Mouse (Mus musculus): ENCODE measurements around the gene Nr6a1. TPM values are rescaled to one million over a fixed set of nuclear protein-coding genes. Genes with fewer than 3 reads are reported as not detected.

Gene Nr6a1
- total RNA-seq (2021): 1 to 10 TPM; 4.3 to 5.5 TPM

DNA sequence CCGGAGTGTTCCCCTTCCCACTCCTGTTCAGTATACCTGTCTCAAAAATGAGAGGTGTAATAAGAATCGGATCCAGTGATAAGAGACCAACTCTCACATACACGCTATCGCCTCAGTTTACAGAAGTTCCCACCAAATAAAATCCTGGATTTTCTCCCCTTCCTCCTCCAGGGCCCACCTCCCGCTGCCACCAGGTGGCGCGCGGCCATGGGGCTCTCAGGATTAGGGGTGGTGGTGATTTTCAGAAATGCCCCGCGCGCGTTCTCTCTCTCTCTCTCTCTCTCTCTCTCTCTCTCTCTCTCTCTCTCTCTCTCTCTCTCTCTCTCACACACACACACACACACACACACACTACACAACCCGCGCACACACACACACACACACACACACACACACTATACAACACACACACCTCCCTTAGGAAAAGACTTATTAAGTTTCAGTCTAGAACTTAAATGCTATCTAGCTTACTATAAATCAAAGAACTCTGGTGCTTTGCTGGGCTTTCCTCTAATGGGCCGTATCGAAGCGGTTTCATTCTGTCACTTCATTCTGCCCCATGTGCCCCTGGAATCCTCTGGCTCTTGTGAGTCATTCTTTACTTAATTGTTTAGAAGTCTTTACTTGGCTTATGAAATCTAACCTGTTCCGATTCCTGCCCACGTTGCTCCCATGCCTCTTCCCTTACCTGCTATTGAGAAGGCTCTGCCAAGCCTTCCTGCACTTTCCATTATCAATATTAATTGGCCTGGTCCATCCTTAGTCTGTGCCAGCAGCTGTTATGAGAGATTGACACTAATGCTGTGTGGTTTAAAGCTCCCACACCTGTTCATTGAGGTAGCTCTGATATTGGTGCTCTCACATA is at the start of gene Nr6a1:
TSS of gene Nr6a1 (minus strand) at position 574 of the 865 bp plus-strand sequence.
- DNase-seq (ENCODE audit: extremely low spot score in 1 of 2, low spot score in 1 of 2): peak; percentile 43 to 73

DNA sequence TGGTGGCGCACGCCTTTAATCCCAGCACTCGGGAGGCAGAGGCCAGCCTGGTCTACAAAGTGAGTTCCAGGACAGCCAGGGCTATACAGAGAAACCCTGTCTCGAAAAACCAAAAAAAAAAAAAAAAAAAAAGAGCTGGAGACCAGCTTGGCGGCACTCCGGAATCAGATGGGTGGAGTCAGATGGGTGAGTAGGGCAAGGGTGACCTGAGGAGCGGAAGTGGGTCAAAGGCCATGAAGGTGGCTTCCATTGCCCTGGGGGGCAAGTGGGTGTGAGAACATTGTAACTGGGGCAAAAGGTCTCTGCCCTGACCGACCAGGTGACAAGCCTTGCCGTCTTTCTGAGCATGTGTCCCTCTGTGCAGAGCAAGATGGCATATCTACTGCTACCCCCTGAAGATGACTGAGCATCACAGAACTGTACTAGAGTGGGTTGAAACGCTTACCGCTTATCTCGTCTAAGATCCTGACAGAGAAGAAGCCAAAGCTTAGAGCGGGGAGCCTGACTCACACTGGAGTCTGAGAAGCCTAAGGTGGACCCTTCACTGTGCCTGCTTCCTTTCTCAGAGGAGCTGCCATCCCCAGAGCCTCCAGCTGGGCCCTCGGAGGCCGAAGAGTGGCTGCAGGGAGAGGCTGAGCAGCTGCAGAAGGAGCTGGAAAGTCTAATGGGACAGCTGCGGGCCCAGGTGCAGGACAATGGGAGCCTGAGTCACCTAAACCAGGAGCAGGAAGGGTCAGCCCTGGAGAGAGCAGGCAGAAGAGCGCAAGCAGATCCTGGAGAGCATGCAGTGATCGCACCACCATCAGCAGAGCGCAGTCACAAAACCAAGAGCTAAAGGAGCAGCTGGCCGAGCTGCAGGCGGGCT is 48.7 kb upstream of the Nr6a1 start:
- DNase-seq (ENCODE audit: extremely low spot score in 1 of 2, low spot score in 1 of 2): no peak

- no peak for DNase-seq (ENCODE audit: extremely low spot score in 1 of 2, low spot score in 1 of 2)
These were observed 47.7 kb upstream of the Nr6a1 start for GRCm38 (mm10) chr2:38975181-38975580.

GRCm38 (mm10) chr2:38974171-38974570 is 46.7 kb upstream of the Nr6a1 start:
- no peak for DNase-seq (ENCODE audit: extremely low spot score in 1 of 2, low spot score in 1 of 2)

- no peak for DNase-seq (ENCODE audit: extremely low spot score in 1 of 2, low spot score in 1 of 2)
These were observed 46.2 kb upstream of the Nr6a1 start for GRCm38 (mm10) chr2:38973701-38974100.

DNA sequence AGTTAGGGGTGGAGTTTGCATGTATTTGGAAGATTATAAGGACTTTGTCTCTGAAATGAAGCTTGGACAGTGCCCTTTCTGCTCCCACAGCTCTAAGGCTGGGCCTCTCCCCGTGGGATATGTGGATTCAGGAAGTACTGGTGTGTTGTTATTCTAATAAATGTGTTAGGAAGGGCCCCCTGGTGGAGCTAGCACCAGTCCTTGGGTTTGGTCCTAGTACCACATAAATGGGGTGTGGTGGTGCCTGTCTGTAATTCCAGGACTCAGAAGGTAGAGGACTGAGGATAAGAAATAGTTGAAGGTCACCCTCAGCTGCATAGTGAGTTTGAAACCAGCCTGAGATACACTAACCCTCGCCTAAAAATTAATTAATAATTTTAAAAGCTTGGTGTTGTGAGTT is 45.7 kb upstream of the Nr6a1 start:
- DNase-seq (ENCODE audit: extremely low spot score in 1 of 2, low spot score in 1 of 2): no peak

DNA sequence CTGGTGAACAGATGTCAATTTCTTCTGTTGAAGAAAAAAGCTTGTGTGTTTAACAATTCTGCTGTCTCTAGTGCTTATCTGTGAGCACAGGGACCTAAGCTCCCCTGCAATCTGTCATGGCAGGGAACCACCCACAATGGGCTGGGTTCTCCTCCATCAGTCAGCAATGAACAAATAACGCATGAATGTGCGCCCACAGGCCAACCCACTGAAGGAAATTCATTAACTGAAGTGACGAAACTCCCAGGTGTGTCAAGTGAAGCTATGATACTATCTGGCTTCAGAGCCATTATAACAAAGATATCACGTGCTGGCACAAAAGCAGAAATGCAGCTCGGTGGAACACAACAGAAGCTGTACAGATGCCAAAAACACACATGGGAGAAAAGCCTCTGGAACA is 42.6 kb upstream of the Nr6a1 start:
- DNase-seq (ENCODE audit: extremely low spot score in 1 of 2, low spot score in 1 of 2): no peak

GRCm38 (mm10) chr2:38969650-38970049 is 42.2 kb upstream of the Nr6a1 start:
- DNase-seq (ENCODE audit: extremely low spot score in 1 of 2, low spot score in 1 of 2): no peak

GRCm38 (mm10) chr2:38964198-38964597 is 36.7 kb upstream of the Nr6a1 start:
- DNase-seq (ENCODE audit: extremely low spot score in 1 of 2, low spot score in 1 of 2): no peak

GRCm38 (mm10) chr2:38957671-38958223 is 30.3 kb upstream of the Nr6a1 start:
- DNase-seq (ENCODE audit: extremely low spot score in 1 of 2, low spot score in 1 of 2): no peak

GRCm38 (mm10) chr2:38956062-38956461 is 28.6 kb upstream of the Nr6a1 start:
- no peak for DNase-seq (ENCODE audit: extremely low spot score in 1 of 2, low spot score in 1 of 2)

DNA sequence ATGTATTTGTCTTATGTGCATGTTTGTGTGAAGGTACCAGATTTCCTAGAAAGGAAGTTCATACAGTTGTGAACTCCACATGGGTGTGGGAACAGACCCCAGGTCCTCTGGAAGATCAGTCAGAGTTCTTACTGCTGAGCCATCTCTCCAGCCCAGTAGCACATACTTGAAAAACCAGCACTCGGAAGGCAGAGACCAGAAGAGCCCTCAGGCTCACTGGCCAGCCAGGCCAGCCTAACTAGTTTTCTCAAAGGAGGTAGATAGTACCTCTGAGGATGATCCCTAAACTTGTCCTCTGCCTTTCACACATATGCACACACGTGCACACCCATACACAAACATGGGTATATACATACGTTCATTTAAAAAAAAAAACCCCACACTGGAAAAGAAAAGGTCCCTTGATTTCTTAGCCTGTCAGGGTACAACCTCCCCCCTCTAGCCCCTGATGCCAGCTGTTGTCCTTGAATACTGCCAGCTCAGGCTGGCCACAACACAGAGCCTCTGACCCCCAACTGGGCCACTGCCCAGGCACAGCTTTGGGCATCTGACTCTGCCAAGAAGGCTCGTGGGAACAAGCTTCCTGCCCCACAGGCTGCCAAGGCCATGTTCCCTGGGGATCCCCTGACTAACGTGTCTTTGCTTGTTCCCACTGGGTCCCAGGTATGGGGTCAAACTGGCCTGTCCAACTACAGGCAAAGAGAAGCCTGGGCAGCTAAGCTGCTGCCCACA is 25.8 kb upstream of the Nr6a1 start:
- DNase-seq (ENCODE audit: extremely low spot score in 1 of 2, low spot score in 1 of 2): peak; percentile 41 to 49

DNA sequence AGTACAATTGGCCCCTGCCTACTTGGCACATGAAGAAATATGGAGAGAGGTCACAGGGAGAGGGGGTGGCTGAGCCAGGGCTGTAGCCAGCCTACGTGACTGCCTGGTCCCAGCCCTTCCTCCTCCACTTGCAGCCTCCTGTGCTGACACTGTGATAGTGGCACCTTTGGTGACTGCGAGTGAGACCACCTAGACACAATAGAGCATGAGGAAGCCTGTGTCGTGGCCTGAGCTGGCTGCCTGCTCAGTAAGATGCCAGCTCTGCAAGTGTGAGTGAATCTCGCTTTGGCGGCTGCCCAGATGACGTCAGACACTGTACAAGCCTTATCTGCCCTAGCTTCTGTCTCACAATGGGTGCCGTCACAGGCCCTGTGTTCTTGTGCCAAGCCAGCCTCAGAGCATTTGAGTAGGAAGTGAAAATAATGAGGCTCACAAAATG is 22.8 kb upstream of the Nr6a1 start:
- peak; percentile 43 to 74 for DNase-seq (ENCODE audit: extremely low spot score in 1 of 2, low spot score in 1 of 2)

- no peak for DNase-seq (ENCODE audit: extremely low spot score in 1 of 2, low spot score in 1 of 2)
These were observed 20.1 kb upstream of the Nr6a1 start for GRCm38 (mm10) chr2:38947566-38947965.

- DNase-seq (ENCODE audit: extremely low spot score in 1 of 2, low spot score in 1 of 2): no peak
These were observed 17.1 kb upstream of the Nr6a1 start for GRCm38 (mm10) chr2:38944460-38945161.

DNA sequence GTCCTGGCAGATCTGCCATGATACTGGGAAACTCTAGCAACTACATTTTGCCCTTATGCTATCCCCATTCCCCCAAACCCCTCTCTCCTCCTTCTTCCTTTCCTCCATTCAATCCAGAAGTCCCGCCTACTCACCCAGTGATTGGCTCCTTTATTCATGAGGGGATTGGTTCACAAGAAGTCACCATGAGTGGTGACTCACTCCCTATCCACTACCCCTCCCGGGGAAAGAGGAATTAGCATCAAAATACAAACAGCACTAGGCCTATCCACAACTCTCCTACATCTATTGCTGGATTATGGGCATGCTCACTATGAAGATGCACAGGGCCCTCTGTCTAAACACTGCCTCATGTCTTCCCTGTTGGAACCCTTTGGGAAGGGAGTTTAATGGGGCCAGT is 16.5 kb upstream of the Nr6a1 start:
- no peak for DNase-seq (ENCODE audit: extremely low spot score in 1 of 2, low spot score in 1 of 2)

- DNase-seq (ENCODE audit: extremely low spot score in 1 of 2, low spot score in 1 of 2): no peak
These were observed 15.7 kb upstream of the Nr6a1 start for GRCm38 (mm10) chr2:38943161-38943560.

- DNase-seq (ENCODE audit: extremely low spot score in 1 of 2, low spot score in 1 of 2): no peak
These were observed 14.4 kb upstream of the Nr6a1 start for GRCm38 (mm10) chr2:38941898-38942297.

GRCm38 (mm10) chr2:38941426-38941825 is 13.9 kb upstream of the Nr6a1 start:
- DNase-seq (ENCODE audit: extremely low spot score in 1 of 2, low spot score in 1 of 2): no peak

- DNase-seq (ENCODE audit: extremely low spot score in 1 of 2, low spot score in 1 of 2): no peak
These were observed 11.6 kb upstream of the Nr6a1 start for GRCm38 (mm10) chr2:38939047-38939446.

All from layer of hippocampus, postnatal 25 days (tissue).